Mouse (Mus musculus) naive thymus-derived CD4-positive, alpha-beta T cell, adult 2 months (primary cell): ENCODE data around the gene Grid2ip.

Experiments
- DNase-seq: peaks from one replicate; pipeline ENCODE4 v3.0.0-alpha.2; 2011; ENCODE audit warnings: low read depth

Grid2ip gene

DNA sequence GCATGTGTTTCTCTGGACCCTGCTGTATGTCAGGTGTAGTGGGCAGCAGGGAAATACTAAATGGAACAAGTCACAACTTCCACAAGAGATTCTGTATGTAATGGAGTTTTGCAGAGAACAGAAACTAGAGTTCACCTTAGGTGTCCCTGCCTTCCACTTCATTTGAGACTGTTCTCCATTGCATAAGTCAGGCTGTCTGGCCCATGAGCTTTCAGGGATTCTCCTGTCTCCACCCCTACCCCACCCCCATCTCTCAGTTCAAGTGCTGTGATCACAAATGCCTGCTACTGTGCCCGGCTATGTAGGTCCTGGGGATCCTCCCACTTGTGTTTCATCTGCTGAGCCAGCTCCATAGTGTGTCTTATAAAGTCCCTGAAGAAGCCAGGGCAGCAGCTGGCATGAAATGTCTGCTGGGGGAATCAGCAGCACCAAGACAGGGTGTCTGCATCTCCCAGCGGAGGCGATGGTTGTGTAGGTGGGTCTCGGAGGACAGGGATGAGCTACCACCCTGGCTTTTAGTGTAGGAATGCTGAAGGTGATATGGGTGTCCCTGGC, 53.8 kb downstream of the Grid2ip start:
- no peak for DNase-seq

DNA sequence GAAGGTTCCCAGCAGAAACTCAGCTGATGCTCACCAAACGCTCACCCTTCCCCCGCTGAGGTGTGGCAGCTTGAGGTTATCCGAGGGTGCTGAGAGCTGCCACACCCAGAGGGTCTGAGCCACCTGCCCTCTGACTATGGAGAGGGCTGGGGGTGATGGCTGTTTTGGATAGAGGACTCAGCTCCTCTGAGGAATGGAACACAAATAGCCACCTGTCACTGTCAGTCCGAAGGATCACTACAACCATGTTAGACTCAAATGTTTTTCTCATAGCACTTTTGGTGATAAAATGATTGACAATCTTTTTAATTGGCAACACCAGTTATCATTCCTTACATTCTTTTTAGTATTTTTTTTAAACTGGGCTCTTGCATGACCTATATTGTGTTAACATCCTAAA, 64.3 kb downstream of the Grid2ip start:
- no peak for DNase-seq

DNA sequence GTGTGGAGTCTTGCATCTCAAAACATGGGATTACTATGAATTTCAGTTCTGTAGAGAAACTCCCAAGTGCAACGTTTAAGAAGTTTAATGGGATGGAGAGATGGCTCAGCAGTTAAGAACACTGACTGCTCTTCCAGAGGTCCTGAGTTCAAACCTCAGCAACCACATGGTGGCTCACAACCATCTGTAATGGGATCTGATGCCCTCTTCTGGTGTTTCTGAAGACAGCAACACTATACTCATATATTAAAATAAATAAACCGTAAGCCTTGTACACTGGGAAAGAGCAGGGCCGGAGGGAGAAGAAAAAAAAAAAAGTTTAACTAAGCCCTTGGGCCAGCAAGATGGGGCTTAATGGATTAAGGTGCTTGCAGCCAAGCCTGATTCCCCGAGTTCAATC, 65.9 kb downstream of the Grid2ip start:
- DNase-seq = no peak

DNA sequence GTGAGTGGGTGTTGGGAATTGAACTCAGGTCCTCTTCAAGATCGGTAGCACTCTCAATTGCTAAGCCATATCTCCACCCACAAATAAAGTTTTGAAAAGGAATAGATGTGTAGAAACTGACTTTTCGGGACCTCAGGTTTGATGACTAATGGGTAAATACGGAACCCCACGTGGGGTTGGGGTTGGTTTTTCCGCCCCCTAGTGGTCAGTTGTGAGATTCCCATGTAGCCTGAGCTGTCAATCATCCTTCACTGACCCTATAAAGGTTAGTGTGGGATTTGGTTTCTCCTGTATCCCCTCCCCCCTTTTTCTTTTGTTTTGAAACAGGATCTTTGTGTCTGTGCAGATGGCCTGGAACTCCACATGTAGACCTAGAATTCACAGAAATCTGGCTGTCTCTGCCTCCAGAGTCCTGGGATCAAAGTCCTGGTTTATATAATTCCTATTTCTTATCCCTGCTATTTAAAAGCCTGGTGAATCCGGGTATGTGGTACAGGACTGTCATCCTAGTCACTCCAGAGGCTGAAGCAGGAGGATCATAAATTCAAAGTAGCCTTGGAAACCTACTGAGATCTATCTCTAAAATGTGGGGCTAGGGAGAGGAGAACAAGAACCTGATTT, 66.9 kb downstream of the Grid2ip start:
- DNase-seq = peak; percentile 81

DNA sequence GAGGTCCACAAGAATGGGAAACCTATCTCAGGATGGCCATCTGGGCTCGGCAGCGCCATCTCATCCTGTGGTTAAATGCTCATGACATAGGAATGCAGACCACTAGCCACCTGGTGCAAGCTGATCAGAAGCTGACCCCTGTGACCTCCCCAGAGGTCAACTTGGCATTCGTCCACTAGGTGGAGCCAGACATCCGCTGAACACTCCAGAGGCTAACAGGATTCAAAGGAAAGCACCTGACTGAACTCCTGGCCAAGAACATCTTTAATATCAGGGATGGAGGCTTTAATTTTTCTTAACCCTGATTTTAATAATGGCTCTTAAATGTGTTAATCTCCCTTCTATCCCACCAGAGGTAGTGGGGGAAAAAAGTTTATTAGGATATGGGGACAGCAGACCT, 77.3 kb downstream of the Grid2ip start:
- DNase-seq = peak; percentile 83

DNA sequence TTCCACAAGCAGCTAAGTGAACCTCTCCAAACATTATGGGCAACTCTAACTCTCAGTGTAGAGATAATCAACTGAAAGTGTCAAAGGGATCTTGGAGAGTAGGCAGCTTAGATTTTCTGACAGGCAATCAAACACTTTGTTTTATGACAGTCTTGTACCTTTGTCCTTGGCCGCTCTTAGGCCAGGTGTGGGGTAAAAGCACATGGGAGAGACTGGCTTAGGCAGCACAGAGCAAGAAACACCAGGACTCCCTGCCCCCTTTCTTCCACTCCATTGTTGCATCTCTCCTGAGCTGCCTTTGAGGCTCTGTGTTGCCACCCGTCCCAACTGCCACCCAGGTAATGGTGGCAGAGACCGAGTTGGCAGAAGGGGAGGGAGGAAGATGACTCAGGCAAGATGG, 84.2 kb downstream of the Grid2ip start:
- DNase-seq = no peak

DNA sequence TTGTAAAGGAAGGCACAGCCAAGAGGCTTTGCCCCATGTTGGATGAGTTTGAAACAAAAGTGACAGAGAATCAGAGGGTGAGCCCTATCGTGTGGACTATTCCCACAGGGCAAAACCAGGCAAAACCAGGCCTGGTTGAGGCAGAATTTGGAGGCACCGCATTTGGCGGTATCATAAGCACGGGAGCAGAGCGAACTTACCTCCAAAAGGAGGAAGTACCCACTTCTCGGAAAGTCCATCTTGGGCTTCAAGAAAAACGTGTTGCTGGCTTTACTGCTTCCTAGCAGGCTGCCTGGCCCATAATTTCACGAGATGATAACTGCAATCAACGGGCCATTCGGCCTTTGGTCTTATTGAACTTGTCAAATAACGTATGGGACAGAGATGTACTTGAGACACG, 84.6 kb downstream of the Grid2ip start:
- DNase-seq = no peak
